Mouse (Mus musculus) small intestine, adult 2 months (tissue): Measurements from ENCODE around the gene Greb1. TPM values are rescaled to one million over a fixed set of nuclear protein-coding genes. Genes with fewer than 3 reads are reported as not detected.
"Not testable (repeated sequence)": the region's sequence is repeated elsewhere in the genome, so short reads cannot be mapped to it uniquely, and the experiment has no call there.

Experiments
- H3K27ac ChIP-seq: fragments of 200-500 bp; 2 replicates; pipeline ENCODE4 v1.5.1; 2012; ENCODE audit warnings: low read depth, low read length, control low read depth, inconsistent platforms; ENCODE audit not compliant: insufficient read depth
- H3K27me3 ChIP-seq: fragments of 200-500 bp; 2 replicates; pipeline ENCODE4 v1.6.1; 2012; ENCODE audit warnings: mild to moderate bottlenecking, moderate library complexity, low read length, inconsistent platforms; ENCODE audit not compliant: control insufficient read depth, insufficient read depth
- H3K36me3 ChIP-seq: fragments of 200-500 bp; 2 replicates; pipeline ENCODE4 v1.6.1; 2012; ENCODE audit warnings: mild to moderate bottlenecking, low read length, control low read depth, inconsistent platforms; ENCODE audit not compliant: control insufficient read depth, insufficient read depth
- H3K4me1 ChIP-seq: fragments of 200-500 bp; 2 replicates; pipeline ENCODE4 v1.6.1; 2012; ENCODE audit warnings: low read length, inconsistent platforms, mixed read lengths; ENCODE audit not compliant: control insufficient read depth, insufficient read depth, insufficient read length
- H3K4me3 ChIP-seq: fragments of 200-500 bp; 2 replicates; pipeline ENCODE4 v1.5.1; 2012; ENCODE audit warnings: low read depth, mild to moderate bottlenecking, control low read depth, inconsistent platforms, low read length, moderate library complexity
- CTCF ChIP-seq: fragments of 200-500 bp; IDR thresholded peaks from 2 replicates; pipeline ENCODE4 v1.5.1; 2012; ENCODE audit warnings: low read depth, mild to moderate bottlenecking, control low read depth, inconsistent platforms, low read length, moderate library complexity, mixed read lengths; ENCODE audit not compliant: insufficient replicate concordance, insufficient read length; ENCODE audit errors: extremely low read depth
- POLR2A ChIP-seq: fragments of 200-500 bp; IDR thresholded peaks from 2 replicates; pipeline ENCODE4 v1.6.1; 2012; ENCODE audit warnings: low read depth, mild to moderate bottlenecking, control low read depth, inconsistent platforms, low read length, moderate library complexity
- WGBS: fragments of 180-500 bp; shearing (Covaris S2); methylation state at CpG from one replicate; pipeline ENCODE4 v1.1.7; 2018; 5-methylcytosine and 5-hydroxymethylcytosine counted together
- polyA plus RNA-seq: library from polyadenylated mRNA; depleted of rRNA; stranded (reverse); fragments of >200 nt; gene quantifications from 2 replicates; pipeline ENCODE4 v1.2.3, GENCODE M21; 2012

Greb1 gene
- polyA plus RNA-seq, 1 experiment: 3.5 TPM

DNA sequence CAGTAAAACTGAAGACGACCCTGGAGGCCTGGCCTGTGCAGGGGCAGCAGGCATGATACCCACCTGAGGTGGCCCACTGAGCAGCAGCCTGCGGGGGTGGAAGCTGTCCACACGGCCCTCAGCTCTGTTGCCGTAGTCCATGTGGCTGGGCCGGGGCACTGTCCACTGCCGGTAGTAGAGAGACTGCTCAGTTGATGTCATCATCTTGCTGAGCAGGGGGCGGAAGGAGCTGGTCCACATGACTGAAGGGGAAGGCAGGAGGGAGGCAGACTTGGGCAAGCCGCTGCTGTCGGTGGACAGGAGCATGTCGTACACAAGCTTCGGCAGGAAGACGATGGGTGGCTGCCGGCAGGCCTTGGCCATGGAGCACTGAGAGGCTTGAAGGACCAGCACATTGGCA, 104.5 kb downstream of the Greb1 start:
- WGBS: 88% methylated on average over 13 of the region's 13 CpGs
- H3K27me3 ChIP-seq: no peaks in the 10 kb centered on the region
- H3K27ac ChIP-seq: no peak overlapping the region
- no peak overlapping the region for H3K4me3 ChIP-seq
- TF ChIP-seq POLR2A: no peak
- TF ChIP-seq CTCF: no peak
- no peaks in the 10 kb centered on the region for H3K4me1 ChIP-seq
- H3K36me3 ChIP-seq: no peaks in the 10 kb centered on the region; the same call in 1 of the 2 replicates

DNA sequence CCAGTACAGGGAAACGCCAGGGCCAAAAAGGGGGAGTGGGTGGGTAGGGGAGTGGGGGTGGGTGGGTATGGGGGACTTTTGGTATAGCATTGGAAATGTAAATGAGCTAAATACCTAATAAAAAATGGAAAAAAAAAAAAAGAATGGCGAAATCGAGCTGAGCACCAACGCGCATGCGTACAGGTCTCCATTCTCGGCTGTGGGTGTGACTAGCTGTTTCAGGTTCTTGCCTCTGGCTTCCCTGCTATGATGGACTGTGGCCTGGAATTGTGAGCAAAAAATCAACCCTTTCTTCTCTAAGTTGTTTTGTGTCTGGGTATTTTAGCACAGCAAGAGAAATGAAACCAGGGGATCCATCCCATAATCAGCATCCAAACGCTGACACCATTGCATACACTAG, 105.4 kb downstream of the Greb1 start:
- H3K4me1 ChIP-seq, H3K4me3 ChIP-seq, H3K27me3 ChIP-seq, H3K36me3 ChIP-seq, H3K27ac ChIP-seq: not testable (repeated sequence)
- WGBS: 95% methylated on average over 7 of the region's 8 CpGs

DNA sequence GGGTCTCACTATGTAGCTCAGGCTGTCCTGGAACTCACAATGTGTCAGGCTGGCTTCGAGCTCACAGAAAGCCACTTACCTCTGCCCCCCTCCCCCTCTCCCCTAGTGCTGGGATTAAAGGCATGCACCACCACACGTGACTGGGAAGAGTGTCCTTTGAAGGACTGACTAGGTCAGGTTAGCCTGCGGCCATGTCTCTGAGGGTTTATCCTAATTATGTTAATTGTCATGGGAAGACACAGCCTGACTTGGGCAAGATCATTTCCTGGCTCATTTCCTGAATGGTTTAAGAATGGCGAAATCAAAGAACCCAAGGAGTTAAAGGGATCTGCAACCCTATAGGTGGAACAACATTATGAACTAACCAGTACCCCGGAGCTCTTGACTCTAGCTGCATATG, 105.9 kb downstream of the Greb1 start:
- no peaks in the 10 kb centered on the region for H3K4me1 ChIP-seq
- 86% methylated on average over 5 of the region's 5 CpGs for WGBS
- TF ChIP-seq POLR2A: no peak
- no peak for TF ChIP-seq CTCF
- H3K4me3 ChIP-seq: no peak overlapping the region
- H3K27ac ChIP-seq: no peak overlapping the region
- no peaks in the 10 kb centered on the region; the same call in 1 of the 2 replicates for H3K36me3 ChIP-seq
- H3K27me3 ChIP-seq: no peaks in the 10 kb centered on the region

DNA sequence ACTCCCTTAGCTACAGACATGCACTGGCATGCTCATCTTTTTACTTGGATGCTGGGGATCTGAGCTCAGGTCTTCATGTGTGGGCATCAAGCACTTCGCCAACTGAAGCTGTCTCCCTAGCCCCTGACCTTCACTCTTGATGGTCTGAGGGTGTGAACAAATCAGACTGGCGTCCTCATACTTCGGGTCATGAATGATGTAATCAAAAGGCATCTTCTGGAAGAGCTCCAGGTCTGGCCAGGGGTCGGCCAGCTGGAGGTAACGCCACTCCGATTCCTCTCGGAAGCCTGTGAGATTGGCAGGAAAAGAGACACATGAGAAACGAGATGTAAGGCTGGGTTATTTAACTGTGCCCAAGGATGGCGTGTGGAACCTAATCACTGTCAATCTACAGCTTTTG, 110.1 kb downstream of the Greb1 start:
- 86% methylated on average over 9 of the region's 9 CpGs for WGBS
- TF ChIP-seq POLR2A (no peak), CTCF (no peak)
- no peaks in the 10 kb centered on the region for H3K4me1 ChIP-seq

DNA sequence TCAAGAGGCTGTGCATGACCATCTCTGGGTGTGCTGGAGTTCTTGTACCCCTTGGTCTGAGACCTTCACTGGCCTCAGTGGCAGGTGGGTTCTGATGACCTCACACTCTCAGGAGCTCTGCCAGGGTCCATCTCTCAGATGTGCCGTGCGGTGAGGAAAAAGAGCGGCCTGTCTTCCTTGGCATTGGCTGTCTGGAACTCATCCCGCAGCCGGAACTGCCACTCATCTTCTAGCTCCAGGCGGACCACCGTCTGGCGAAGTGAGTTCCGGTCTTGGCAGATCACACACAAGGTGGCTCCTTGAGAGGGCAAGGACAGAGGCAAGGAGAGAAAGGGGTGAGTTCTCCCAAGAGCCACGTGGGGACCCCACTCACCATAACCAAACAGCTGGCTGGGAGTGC, 128.4 kb downstream of the Greb1 start:
- no peak overlapping the region for H3K27ac ChIP-seq
- TF ChIP-seq CTCF (no peak), POLR2A (no peak)
- H3K27me3 ChIP-seq: no peaks in the 10 kb centered on the region
- H3K4me1 ChIP-seq: no peaks in the 10 kb centered on the region
- H3K4me3 ChIP-seq: no peak overlapping the region
- 94% methylated on average over 10 of the region's 10 CpGs for WGBS
- H3K36me3 ChIP-seq: no peaks in the 10 kb centered on the region

More for the DNA sequence above, 110.1 kb downstream of the Greb1 start:
- H3K4me3 ChIP-seq: no peak overlapping the region
- H3K27me3 ChIP-seq: no peaks in the 10 kb centered on the region
- no peak overlapping the region for H3K27ac ChIP-seq
- H3K36me3 ChIP-seq: 0 out of 2 replicates have a peak, but pooled peaks cover 2% of the 10 kb centered on the region

DNA sequence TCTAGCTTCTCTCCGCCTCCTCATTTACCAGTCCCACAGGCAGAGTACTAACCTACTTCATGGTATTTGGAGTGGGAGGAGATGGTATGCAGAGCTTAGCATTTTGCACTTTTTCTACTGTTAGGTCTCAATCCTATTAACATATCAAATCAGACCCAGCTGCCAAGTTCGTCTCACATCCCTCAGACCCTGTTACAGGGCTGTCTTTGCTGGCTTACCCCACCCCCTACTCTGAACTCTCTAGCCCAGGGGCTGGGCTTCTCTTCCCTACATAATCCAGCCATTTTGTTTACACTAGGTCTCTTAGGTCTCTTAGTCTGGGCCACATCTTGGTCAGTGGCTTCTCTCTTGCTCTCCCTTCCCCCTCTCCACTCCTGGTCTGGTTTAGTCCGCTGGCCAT, 131.5 kb downstream of the Greb1 start:
- no peak for TF ChIP-seq POLR2A
- no peak for TF ChIP-seq CTCF

DNA sequence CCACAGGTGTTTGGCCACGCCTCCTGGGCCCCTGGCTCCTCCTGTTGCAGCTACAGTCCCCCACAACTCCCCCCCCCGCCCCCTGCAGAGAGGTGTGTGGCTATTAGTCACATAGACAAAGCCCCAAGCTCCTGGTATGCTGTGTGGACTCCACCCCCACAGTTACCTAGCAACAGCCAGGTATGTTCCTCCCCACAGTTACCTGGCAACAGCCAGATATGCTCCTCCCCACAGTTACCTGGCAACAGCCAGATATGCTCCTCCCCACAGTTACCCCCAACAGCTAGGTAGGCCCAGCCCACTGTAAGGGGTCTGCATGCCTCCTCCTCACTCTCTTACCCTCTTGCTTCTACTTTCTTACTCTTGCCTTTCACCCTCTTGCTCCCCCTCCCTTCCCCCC, 135.7 kb downstream of the Greb1 start:
- Histone ChIP-seq H3K27ac (no peak overlapping the region), H3K4me3 (no peak overlapping the region), H3K4me1 (no peaks in the 10 kb centered on the region), H3K36me3 (no peaks in the 10 kb centered on the region), H3K27me3 (no peaks in the 10 kb centered on the region)
- 0% methylated on average over 2 of the region's 2 CpGs for WGBS
- TF ChIP-seq POLR2A: no peak
- TF ChIP-seq CTCF: no peak

More for the DNA sequence above, 131.5 kb downstream of the Greb1 start:
- H3K36me3 ChIP-seq: no peaks in the 10 kb centered on the region
- WGBS: 86% methylated on average over 3 of the region's 3 CpGs
- no peaks in the 10 kb centered on the region for H3K27me3 ChIP-seq
- H3K4me1 ChIP-seq: no peaks in the 10 kb centered on the region
- no peak overlapping the region for H3K4me3 ChIP-seq
- no peak overlapping the region for H3K27ac ChIP-seq
